Mouse (Mus musculus) forebrain, embryonic 13.5 days (tissue): ENCODE data around the gene Gm614. TPM values are rescaled to one million over a fixed set of nuclear protein-coding genes. Genes with fewer than 3 reads are reported as not detected.

ENCODE experiments used
- ATAC-seq: fragments of 200-750 bp; cut with Nextera tagmentation; 2 replicates; pipeline ENCODE4 v1.8.0; 2017
- H3K27ac ChIP-seq: fragments of 300-500 bp; sonication (generic); 2 replicates; pipeline ENCODE4 v1.5.1; 2015; ENCODE audit warnings: inconsistent platforms, mild to moderate bottlenecking, moderate library complexity
- H3K27me3 ChIP-seq: fragments of 300-500 bp; sonication (generic); 2 replicates; pipeline ENCODE4 v1.6.1; 2015; ENCODE audit warnings: mild to moderate bottlenecking, inconsistent platforms
- H3K36me3 ChIP-seq: fragments of 300-500 bp; sonication (generic); 2 replicates; pipeline ENCODE4 v1.6.1; 2015; ENCODE audit warnings: mild to moderate bottlenecking, inconsistent platforms; ENCODE audit not compliant: poor library complexity, severe bottlenecking
- H3K4me1 ChIP-seq: fragments of 300-500 bp; sonication (generic); 2 replicates; pipeline ENCODE4 v1.6.1; 2015; ENCODE audit warnings: inconsistent platforms
- H3K4me2 ChIP-seq: fragments of 300-500 bp; sonication (generic); 2 replicates; pipeline ENCODE4 v1.6.1; 2015; ENCODE audit warnings: inconsistent platforms, mild to moderate bottlenecking, moderate library complexity
- H3K4me3 ChIP-seq: fragments of 300-500 bp; sonication (generic); 2 replicates; pipeline ENCODE4 v1.5.1; 2015; ENCODE audit warnings: mild to moderate bottlenecking, inconsistent platforms
- H3K9ac ChIP-seq: fragments of 300-500 bp; sonication (generic); 2 replicates; pipeline ENCODE4 v1.6.1; 2015; ENCODE audit warnings: mild to moderate bottlenecking, inconsistent platforms
- H3K9me3 ChIP-seq: fragments of 300-500 bp; sonication (generic); replicated peaks from 2 replicates; pipeline ENCODE4 v1.6.1; 2016; ENCODE audit warnings: inconsistent platforms
- WGBS: fragments of 180-500 bp; shearing (Covaris S2); methylation state at CpG from one replicate; pipeline ENCODE4 v1.1.7; 2015; 5-methylcytosine and 5-hydroxymethylcytosine counted together
- polyA plus RNA-seq: library from polyadenylated mRNA; unstranded; fragments of >200 nt; fragmentation: Nextera tagmentation; extraction: Ambion mirVana; gene quantifications from 2 replicates; pipeline ENCODE4 v1.2.1, GENCODE M21; 2015

Gene Gm614
- not detected in 2 replicates for polyA plus RNA-seq

GRCm38 (mm10) chrX:101263892-101264291 is at the start of gene Gm614:
Gm614 (minus strand) TSS chrX:101263992.
- H3K27me3 ChIP-seq: no peaks in the 10 kb centered on the region
- H3K36me3 ChIP-seq: peaks cover 1% of the 10 kb centered on the region; the same call in 1 of the 2 replicates
- H3K27ac ChIP-seq: no peak within 1 kb of the TSS
- no peaks in the 10 kb centered on the region for H3K9me3 ChIP-seq
- H3K4me1 ChIP-seq: peaks cover 9% of the 10 kb centered on the region
- WGBS: 95% methylated on average over 1 of the region's 1 CpGs
- no peak within 1 kb of the TSS for H3K9ac ChIP-seq
- ATAC-seq: no peak
- no peak within 1 kb of the TSS for H3K4me2 ChIP-seq
- H3K4me3 ChIP-seq: no peak within 1 kb of the TSS

GRCm38 (mm10) chrX:101309299-101309698 is 45.5 kb upstream of the Gm614 start:
- H3K4me2 ChIP-seq: no peak overlapping the region
- peaks cover 7% of the 10 kb centered on the region; the same call in 1 of the 2 replicates for H3K4me1 ChIP-seq
- no peak overlapping the region for H3K9ac ChIP-seq
- no peaks in the 10 kb centered on the region for H3K27me3 ChIP-seq
- no peak for ATAC-seq
- H3K9me3 ChIP-seq: no peaks in the 10 kb centered on the region
- no peak overlapping the region for H3K27ac ChIP-seq
- H3K36me3 ChIP-seq: peaks cover 38% of the 10 kb centered on the region
- H3K4me3 ChIP-seq: no peak overlapping the region
- WGBS: 86% methylated on average over 5 of the region's 5 CpGs

- WGBS: 40% methylated on average over 2 of the region's 2 CpGs
- Histone ChIP-seq H3K4me1 (peaks cover 35% of the 10 kb centered on the region), H3K36me3 (peaks cover 14% of the 10 kb centered on the region; the same call in 1 of the 2 replicates), H3K27ac (no peak overlapping the region), H3K27me3 (no peaks in the 10 kb centered on the region), H3K4me3 (no peak overlapping the region), H3K9ac (no peak overlapping the region), H3K4me2 (no peak overlapping the region), H3K9me3 (no peaks in the 10 kb centered on the region)
- ATAC-seq: no peak
Observed at GRCm38 (mm10) chrX:101304646-101305045, 40.9 kb upstream of the Gm614 start.

GRCm38 (mm10) chrX:101301654-101302053 is 37.9 kb upstream of the Gm614 start:
- WGBS: 65% methylated on average over 9 of the region's 9 CpGs

GRCm38 (mm10) chrX:101300427-101301030 is 36.7 kb upstream of the Gm614 start:
- H3K36me3 ChIP-seq: peaks cover 20% of the 10 kb centered on the region
- ATAC-seq: peak; percentile 53
- peak overlapping the region; percentile 60 for H3K4me2 ChIP-seq
- H3K9ac ChIP-seq: peak overlapping the region; percentile 78
- no peaks in the 10 kb centered on the region for H3K9me3 ChIP-seq
- WGBS: 34% methylated on average over 13 of the region's 13 CpGs
- H3K4me3 ChIP-seq: peak overlapping the region; percentile 52
- H3K27ac ChIP-seq: peak overlapping the region; percentile 80
- no peaks in the 10 kb centered on the region for H3K27me3 ChIP-seq
- peaks cover 35% of the 10 kb centered on the region for H3K4me1 ChIP-seq

More at GRCm38 (mm10) chrX:101301654-101302053, 37.9 kb upstream of the Gm614 start:
- H3K27me3 ChIP-seq: no peaks in the 10 kb centered on the region
- H3K4me3 ChIP-seq: peak overlapping the region; percentile 52
- peaks cover 35% of the 10 kb centered on the region for H3K4me1 ChIP-seq
- H3K9ac ChIP-seq: peak overlapping the region; percentile 78
- H3K27ac ChIP-seq: no peak overlapping the region
- ATAC-seq: no peak
- H3K36me3 ChIP-seq: peaks cover 13% of the 10 kb centered on the region
- H3K9me3 ChIP-seq: no peaks in the 10 kb centered on the region
- H3K4me2 ChIP-seq: peak overlapping the region; percentile 60

- H3K4me1 ChIP-seq: peaks cover 35% of the 10 kb centered on the region
- peak; percentile 82 for ATAC-seq
- H3K9ac ChIP-seq: peak overlapping the region; percentile 78
- H3K27me3 ChIP-seq: no peaks in the 10 kb centered on the region
- no peaks in the 10 kb centered on the region for H3K9me3 ChIP-seq
- peak overlapping the region; percentile 80 for H3K27ac ChIP-seq
- H3K4me3 ChIP-seq: peak overlapping the region; percentile 52
- H3K36me3 ChIP-seq: peaks cover 20% of the 10 kb centered on the region
- WGBS: 35% methylated on average over 11 of the region's 13 CpGs
- peak overlapping the region; percentile 60 for H3K4me2 ChIP-seq
Observed at GRCm38 (mm10) chrX:101299473-101300426, 36.0 kb upstream of the Gm614 start.

- peaks cover 31% of the 10 kb centered on the region for H3K4me1 ChIP-seq
- no peaks in the 10 kb centered on the region for H3K9me3 ChIP-seq
- peak within 1 kb of the TSS; percentile 80 for H3K27ac ChIP-seq
- H3K4me3 ChIP-seq: peak within 1 kb of the TSS; percentile 52
- WGBS: 33% methylated on average over 1 of the region's 24 CpGs
- ATAC-seq: peak; percentile 25; the same call in 1 of the 2 replicates
- H3K4me2 ChIP-seq: peak within 1 kb of the TSS; percentile 60
- H3K9ac ChIP-seq: peak within 1 kb of the TSS; percentile 78
- H3K36me3 ChIP-seq: peaks cover 23% of the 10 kb centered on the region
- no peaks in the 10 kb centered on the region for H3K27me3 ChIP-seq
Observed at GRCm38 (mm10) chrX:101299055-101299454, 35.3 kb upstream of the Gm614 start, which contains the start of gene Nlgn3. Nlgn3 (plus strand) TSS chrX:101299168.

- Histone ChIP-seq H3K27ac (no peak overlapping the region), H3K36me3 (peaks cover 85% of the 10 kb centered on the region), H3K4me3 (no peak overlapping the region), H3K4me1 (no peaks in the 10 kb centered on the region), H3K4me2 (no peak overlapping the region), H3K9me3 (no peaks in the 10 kb centered on the region), H3K27me3 (no peaks in the 10 kb centered on the region), H3K9ac (no peak overlapping the region)
- ATAC-seq: no peak
- WGBS: 85% methylated on average over 10 of the region's 10 CpGs
Observed at GRCm38 (mm10) chrX:101290111-101290510, 26.3 kb upstream of the Gm614 start.

GRCm38 (mm10) chrX:101289037-101289436 is 25.2 kb upstream of the Gm614 start:
- Histone ChIP-seq H3K4me2 (no peak overlapping the region), H3K9me3 (no peaks in the 10 kb centered on the region), H3K27ac (no peak overlapping the region), H3K4me1 (no peaks in the 10 kb centered on the region), H3K27me3 (no peaks in the 10 kb centered on the region), H3K4me3 (no peak overlapping the region), H3K36me3 (peaks cover 90% of the 10 kb centered on the region), H3K9ac (no peak overlapping the region)
- WGBS: 92% methylated on average over 7 of the region's 7 CpGs
- no peak for ATAC-seq

GRCm38 (mm10) chrX:101288432-101288831 is 24.6 kb upstream of the Gm614 start:
- Histone ChIP-seq H3K4me3 (no peak overlapping the region), H3K27ac (no peak overlapping the region), H3K4me2 (no peak overlapping the region), H3K4me1 (no peaks in the 10 kb centered on the region), H3K27me3 (no peaks in the 10 kb centered on the region), H3K9me3 (no peaks in the 10 kb centered on the region), H3K9ac (no peak overlapping the region), H3K36me3 (peaks cover 90% of the 10 kb centered on the region)
- no peak for ATAC-seq
- 98% methylated on average over 6 of the region's 6 CpGs for WGBS

GRCm38 (mm10) chrX:101287543-101287942 is 23.8 kb upstream of the Gm614 start:
- ATAC-seq: no peak
- H3K27ac ChIP-seq: no peak overlapping the region
- no peaks in the 10 kb centered on the region for H3K9me3 ChIP-seq
- no peak overlapping the region for H3K9ac ChIP-seq
- H3K4me3 ChIP-seq: no peak overlapping the region
- peaks cover 90% of the 10 kb centered on the region for H3K36me3 ChIP-seq
- H3K4me2 ChIP-seq: no peak overlapping the region
- WGBS: 95% methylated on average over 3 of the region's 3 CpGs
- no peaks in the 10 kb centered on the region for H3K4me1 ChIP-seq
- no peaks in the 10 kb centered on the region for H3K27me3 ChIP-seq
